Comparison of ENCODE assay signal across 10 mouse cellular contexts in genomic region chr4:150415227-150415969, GRCm38 (mm10).
DNase-seq lines count a peak whose midpoint lies in the region; ATAC-seq and TF ChIP-seq lines count a peak whose summit lies in the region.
"Had no signal": no experiment of that assay in that cellular context is flagged by ENCODE, and none has a peak within 500 bp of the region (broad histone marks: within the 10 kb centered on the region; RNA-seq: fewer than 3 reads in every experiment).

No protein-coding gene starts in this region.

- H3K36me3 ChIP-seq in lung, embryonic 16.5 days (ENCODE audit: control insufficient read depth, insufficient read depth, low read length): no peaks in the 10 kb centered on the region
- H3K36me3 ChIP-seq in liver, postnatal 0 days (replicated peaks; ENCODE audit: insufficient read depth, low read length): no peaks in the 10 kb centered on the region
- H3K36me3 ChIP-seq in limb, embryonic 10.5 days: peaks cover 49% of the 10 kb centered on the region

- DNase-seq in lung, adult 18-20 months: no peak
- peak; percentile 82 for DNase-seq in fat pad, adult 2 months (ENCODE audit: extremely low read depth, low read depth, low spot score)
- peak; percentile 84 for DNase-seq in kidney, adult 9 months
- DNase-seq in liver, postnatal 0 days: no peak
- no peak for DNase-seq in limb, embryonic 10.5 days (ENCODE audit: low spot score)
- DNase-seq: gastrocnemius, postnatal 10 days; retina, postnatal 1 day had no signal

- no peak overlapping the region for H3K4me2 ChIP-seq in lung, embryonic 16.5 days (ENCODE audit: low read depth, low read length)
- peak overlapping the region; percentile 48 for H3K4me2 ChIP-seq in liver, postnatal 0 days (ENCODE audit: low read depth, low read length)
- H3K4me2 ChIP-seq: limb, embryonic 15.5 days had no signal

- no peaks in the 10 kb centered on the region for H3K27me3 ChIP-seq in lung, embryonic 16.5 days (ENCODE audit: control insufficient read depth, insufficient read depth, low read depth, low read length)
- no peaks in the 10 kb centered on the region for H3K27me3 ChIP-seq in liver, postnatal 0 days (ENCODE audit: insufficient read depth, low read length)
- no peaks in the 10 kb centered on the region for H3K27me3 ChIP-seq in limb, embryonic 10.5 days (ENCODE audit: low read depth, poor library complexity, severe bottlenecking)
- H3K27me3 ChIP-seq: limb, embryonic 15.5 days had no signal

- H3K9me3 ChIP-seq in lung, embryonic 16.5 days (ENCODE audit: control insufficient read depth, low read length): no peaks in the 10 kb centered on the region
- H3K9me3 ChIP-seq in liver, postnatal 0 days (ENCODE audit: low read length): no peaks in the 10 kb centered on the region
- H3K9me3 ChIP-seq in limb, embryonic 10.5 days (replicated peaks): no peaks in the 10 kb centered on the region
- H3K9me3 ChIP-seq: limb, embryonic 15.5 days had no signal

- WGBS in lung, embryonic 16.5 days: 55% methylated on average over 10 of the region's 10 CpGs
- WGBS in liver, postnatal 0 days (ENCODE audit: insufficient replicate concordance): 62% methylated on average over 10 of the region's 10 CpGs
- 93% methylated on average over 10 of the region's 10 CpGs for WGBS in limb, embryonic 10.5 days

- ATAC-seq in lung, embryonic 16.5 days (ENCODE audit: low read depth): peak; percentile 69
- ATAC-seq in liver, postnatal 0 days: peak; percentile 78
- ATAC-seq in monocyte, adult 5-6 weeks (replicated peaks; ENCODE audit: insufficient number of reproducible peaks, low FRiP score, low TSS enrichment, poor library complexity, severe bottlenecking): no peak

- no peak overlapping the region for H3K27ac ChIP-seq in lung, embryonic 16.5 days (ENCODE audit: low read length)
- peak overlapping the region; percentile 75 for H3K27ac ChIP-seq in liver, postnatal 0 days (ENCODE audit: low read depth)
- H3K27ac ChIP-seq in limb, embryonic 10.5 days: no peak overlapping the region
- H3K27ac ChIP-seq: limb, embryonic 15.5 days had no signal

- H3K9ac ChIP-seq in lung, embryonic 16.5 days (ENCODE audit: low read length): no peak overlapping the region
- H3K9ac ChIP-seq in liver, postnatal 0 days (replicated peaks): no peak overlapping the region
- H3K9ac ChIP-seq: limb, embryonic 15.5 days had no signal

- no peak for TF ChIP-seq EP300 in liver, postnatal 0 days (IDR thresholded peaks at IDR 0.05; ENCODE audit: low read depth)

- TF ChIP-seq CTCF in liver, postnatal 0 days (IDR thresholded peaks at IDR 0.05; ENCODE audit: low read depth): no peak

- H3K4me3 ChIP-seq in lung, embryonic 16.5 days (ENCODE audit: low read length): no peak overlapping the region
- H3K4me3 ChIP-seq in liver, postnatal 0 days (ENCODE audit: low read depth, low read length): no peak overlapping the region
- no peak overlapping the region for H3K4me3 ChIP-seq in limb, embryonic 10.5 days
- H3K4me3 ChIP-seq: limb, embryonic 15.5 days had no signal

- no peaks in the 10 kb centered on the region; the same call in 1 of the 2 replicates for H3K4me1 ChIP-seq in lung, embryonic 16.5 days (replicated peaks; ENCODE audit: control insufficient read depth, insufficient read depth, low read length)
- H3K4me1 ChIP-seq in liver, postnatal 0 days (ENCODE audit: insufficient read depth): peaks cover 2% of the 10 kb centered on the region; the same call in 1 of the 2 replicates
- no peaks in the 10 kb centered on the region for H3K4me1 ChIP-seq in limb, embryonic 10.5 days

Comparison
In these comparisons a context has a peak if more than half of its experiments do, and no peak if none do; other contexts are left out.
1. DNase-seq: peak in fat pad, adult 2 months (single experiment) and kidney, adult 9 months (single experiment); none in lung, adult 18-20 months (0 of 2), liver, postnatal 0 days (single experiment) and limb, embryonic 10.5 days (single experiment).